Mouse (Mus musculus) G1E (cell line): ENCODE measurements at regions not wholly inside any gene's neighbourhood (a gene's known extent, or its start where the extent isn't known, plus 50 kb on each side); places are given as distances from the start of the nearest gene placed in this dataset.

Experiments
- CTCF ChIP-seq: IDR thresholded peaks from 2 replicates; pipeline ENCODE4 v1.5.1; 2012; ENCODE audit warnings: low read depth, low read length, inconsistent platforms, mixed read lengths
- GATA1 ChIP-seq: IDR thresholded peaks from 2 replicates; pipeline ENCODE4 v1.6.1; 2012; ENCODE audit warnings: borderline replicate concordance, low read length, inconsistent platforms, mixed read lengths
- POLR2AphosphoS5 ChIP-seq: IDR thresholded peaks from 2 replicates; pipeline ENCODE4 v1.6.1; 2012; ENCODE audit warnings: low read depth, low read length, inconsistent platforms; ENCODE audit not compliant: insufficient replicate concordance
- TAL1 ChIP-seq: conservative IDR thresholded peaks from 2 replicates; pipeline ENCODE4 v1.6.1; 2012; ENCODE audit warnings: low read depth, low read length, inconsistent platforms, mixed read lengths

GRCm38 (mm10) chr11:18581997-18582780, 436.6 kb downstream of the Meis1 start:
- TF ChIP-seq CTCF (no peak), TAL1 (no peak), POLR2AphosphoS5 (no peak), GATA1 (no peak)
